Mouse (Mus musculus): Measurements from ENCODE around the gene Syt14. TPM values are rescaled to one million over a fixed set of nuclear protein-coding genes. Genes with fewer than 3 reads are reported as not detected.

Gene Syt14
- polyA plus RNA-seq, 1 experiment from 2014 or later: 9.0 TPM

GRCm38 (mm10) chr1:193001587-193001986, 34.0 kb downstream of the Syt14 start:
- H3K9ac ChIP-seq (replicated peaks; ENCODE audit: low read depth, low read length): no peak overlapping the region
- no peak for ATAC-seq
- no peaks in the 10 kb centered on the region for H3K9me3 ChIP-seq (ENCODE audit: control insufficient read depth, low read length)
- no peak overlapping the region for H3K4me3 ChIP-seq (replicated peaks; ENCODE audit: low read length)
- no peaks in the 10 kb centered on the region for H3K36me3 ChIP-seq (ENCODE audit: control insufficient read depth, insufficient read depth)
- H3K4me1 ChIP-seq (replicated peaks; ENCODE audit: control insufficient read depth, insufficient read depth, low read length): no peaks in the 10 kb centered on the region; the same call in 1 of the 2 replicates
- 83% methylated on average over 2 of the region's 2 CpGs for WGBS
- H3K27ac ChIP-seq (ENCODE audit: low read length): no peak overlapping the region
- no peaks in the 10 kb centered on the region for H3K27me3 ChIP-seq (replicated peaks; ENCODE audit: control insufficient read depth, insufficient read depth, low read length)
- H3K4me2 ChIP-seq (ENCODE audit: low read length): no peak overlapping the region

GRCm38 (mm10) chr1:193000908-193001307, 34.7 kb downstream of the Syt14 start:
- H3K4me2 ChIP-seq (ENCODE audit: low read length): no peak overlapping the region
- peak; percentile 75 for ATAC-seq

GRCm38 (mm10) chr1:192994179-192994873, 41.2 kb downstream of the Syt14 start:
- Histone ChIP-seq H3K9ac (replicated peaks; ENCODE audit: low read depth, low read length) (no peak overlapping the region), H3K27ac (ENCODE audit: low read length) (no peak overlapping the region), H3K4me1 (replicated peaks; ENCODE audit: control insufficient read depth, insufficient read depth, low read length) (no peaks in the 10 kb centered on the region), H3K9me3 (ENCODE audit: control insufficient read depth, low read length) (no peaks in the 10 kb centered on the region), H3K36me3 (ENCODE audit: control insufficient read depth, insufficient read depth) (no peaks in the 10 kb centered on the region), H3K4me3 (replicated peaks; ENCODE audit: low read length) (no peak overlapping the region), H3K27me3 (replicated peaks; ENCODE audit: control insufficient read depth, insufficient read depth, low read length) (no peaks in the 10 kb centered on the region), H3K4me2 (ENCODE audit: low read length) (no peak overlapping the region)
- ATAC-seq: no peak
- WGBS: 85% methylated on average over 2 of the region's 2 CpGs

More at GRCm38 (mm10) chr1:193000908-193001307, 34.7 kb downstream of the Syt14 start:
- Histone ChIP-seq H3K27ac (ENCODE audit: low read length) (no peak overlapping the region), H3K9me3 (ENCODE audit: control insufficient read depth, low read length) (no peaks in the 10 kb centered on the region), H3K27me3 (replicated peaks; ENCODE audit: control insufficient read depth, insufficient read depth, low read length) (no peaks in the 10 kb centered on the region), H3K9ac (replicated peaks; ENCODE audit: low read depth, low read length) (no peak overlapping the region), H3K4me1 (replicated peaks; ENCODE audit: control insufficient read depth, insufficient read depth, low read length) (no peaks in the 10 kb centered on the region; the same call in 1 of the 2 replicates), H3K4me3 (replicated peaks; ENCODE audit: low read length) (no peak overlapping the region), H3K36me3 (ENCODE audit: control insufficient read depth, insufficient read depth) (no peaks in the 10 kb centered on the region)

- no peak overlapping the region for H3K9ac ChIP-seq (replicated peaks; ENCODE audit: low read depth, low read length)
- no peaks in the 10 kb centered on the region for H3K4me1 ChIP-seq (replicated peaks; ENCODE audit: control insufficient read depth, insufficient read depth, low read length)
- no peaks in the 10 kb centered on the region for H3K27me3 ChIP-seq (replicated peaks; ENCODE audit: control insufficient read depth, insufficient read depth, low read length)
- no peak overlapping the region for H3K27ac ChIP-seq (ENCODE audit: low read length)
- H3K36me3 ChIP-seq (ENCODE audit: control insufficient read depth, insufficient read depth): no peaks in the 10 kb centered on the region
- no peak overlapping the region for H3K4me3 ChIP-seq (replicated peaks; ENCODE audit: low read length)
- no peak for ATAC-seq
- H3K4me2 ChIP-seq (ENCODE audit: low read length): no peak overlapping the region
- no peaks in the 10 kb centered on the region for H3K9me3 ChIP-seq (ENCODE audit: control insufficient read depth, low read length)
These were observed 42.1 kb downstream of the Syt14 start for GRCm38 (mm10) chr1:192993491-192993890.

- Histone ChIP-seq H3K4me2 (ENCODE audit: low read length) (no peak overlapping the region), H3K9me3 (ENCODE audit: control insufficient read depth, low read length) (no peaks in the 10 kb centered on the region), H3K27ac (ENCODE audit: low read length) (no peak overlapping the region), H3K4me1 (replicated peaks; ENCODE audit: control insufficient read depth, insufficient read depth, low read length) (no peaks in the 10 kb centered on the region), H3K9ac (replicated peaks; ENCODE audit: low read depth, low read length) (no peak overlapping the region), H3K27me3 (replicated peaks; ENCODE audit: control insufficient read depth, insufficient read depth, low read length) (no peaks in the 10 kb centered on the region), H3K36me3 (ENCODE audit: control insufficient read depth, insufficient read depth) (no peaks in the 10 kb centered on the region), H3K4me3 (replicated peaks; ENCODE audit: low read length) (no peak overlapping the region)
- ATAC-seq: no peak
- WGBS: 96% methylated on average over 3 of the region's 3 CpGs
These were observed 48.4 kb downstream of the Syt14 start for GRCm38 (mm10) chr1:192987203-192987602.

- H3K4me1 ChIP-seq (replicated peaks; ENCODE audit: control insufficient read depth, insufficient read depth, low read length): no peaks in the 10 kb centered on the region
- H3K4me2 ChIP-seq (ENCODE audit: low read length): no peak overlapping the region
- H3K9ac ChIP-seq (replicated peaks; ENCODE audit: low read depth, low read length): no peak overlapping the region
- no peak overlapping the region for H3K4me3 ChIP-seq (replicated peaks; ENCODE audit: low read length)
- WGBS: 76% methylated on average over 3 of the region's 3 CpGs
- H3K27me3 ChIP-seq (replicated peaks; ENCODE audit: control insufficient read depth, insufficient read depth, low read length): no peaks in the 10 kb centered on the region
- H3K36me3 ChIP-seq (ENCODE audit: control insufficient read depth, insufficient read depth): no peaks in the 10 kb centered on the region
- no peaks in the 10 kb centered on the region for H3K9me3 ChIP-seq (ENCODE audit: control insufficient read depth, low read length)
- ATAC-seq: no peak
- H3K27ac ChIP-seq (ENCODE audit: low read length): no peak overlapping the region
These were observed 49.1 kb downstream of the Syt14 start for GRCm38 (mm10) chr1:192986481-192986880.

GRCm38 (mm10) chr1:192984333-192984732, 51.2 kb downstream of the Syt14 start:
- H3K4me3 ChIP-seq (replicated peaks; ENCODE audit: low read length): no peak overlapping the region
- no peaks in the 10 kb centered on the region for H3K9me3 ChIP-seq (ENCODE audit: control insufficient read depth, low read length)
- 86% methylated on average over 4 of the region's 4 CpGs for WGBS
- H3K27me3 ChIP-seq (replicated peaks; ENCODE audit: control insufficient read depth, insufficient read depth, low read length): no peaks in the 10 kb centered on the region
- H3K4me1 ChIP-seq (replicated peaks; ENCODE audit: control insufficient read depth, insufficient read depth, low read length): no peaks in the 10 kb centered on the region
- no peak overlapping the region for H3K27ac ChIP-seq (ENCODE audit: low read length)
- no peak for ATAC-seq
- no peak overlapping the region for H3K4me2 ChIP-seq (ENCODE audit: low read length)
- no peaks in the 10 kb centered on the region for H3K36me3 ChIP-seq (ENCODE audit: control insufficient read depth, insufficient read depth)
- H3K9ac ChIP-seq (replicated peaks; ENCODE audit: low read depth, low read length): no peak overlapping the region

- WGBS: 91% methylated on average over 3 of the region's 3 CpGs
- ATAC-seq: no peak
- no peak overlapping the region for H3K4me2 ChIP-seq (ENCODE audit: low read length)
These were observed 53.9 kb downstream of the Syt14 start for GRCm38 (mm10) chr1:192981658-192982057.

GRCm38 (mm10) chr1:192981120-192981519, 54.5 kb downstream of the Syt14 start:
- Histone ChIP-seq H3K4me2 (ENCODE audit: low read length) (no peak overlapping the region), H3K9ac (replicated peaks; ENCODE audit: low read depth, low read length) (no peak overlapping the region), H3K4me1 (replicated peaks; ENCODE audit: control insufficient read depth, insufficient read depth, low read length) (no peaks in the 10 kb centered on the region), H3K9me3 (ENCODE audit: control insufficient read depth, low read length) (no peaks in the 10 kb centered on the region), H3K27ac (ENCODE audit: low read length) (no peak overlapping the region), H3K27me3 (replicated peaks; ENCODE audit: control insufficient read depth, insufficient read depth, low read length) (no peaks in the 10 kb centered on the region), H3K4me3 (replicated peaks; ENCODE audit: low read length) (no peak overlapping the region), H3K36me3 (ENCODE audit: control insufficient read depth, insufficient read depth) (no peaks in the 10 kb centered on the region)
- WGBS: 70% methylated on average over 1 of the region's 1 CpGs
- no peak for ATAC-seq

More at GRCm38 (mm10) chr1:192981658-192982057, 53.9 kb downstream of the Syt14 start:
- H3K9ac ChIP-seq (replicated peaks; ENCODE audit: low read depth, low read length): no peak overlapping the region
- no peak overlapping the region for H3K4me3 ChIP-seq (replicated peaks; ENCODE audit: low read length)
- no peak overlapping the region for H3K27ac ChIP-seq (ENCODE audit: low read length)
- no peaks in the 10 kb centered on the region for H3K27me3 ChIP-seq (replicated peaks; ENCODE audit: control insufficient read depth, insufficient read depth, low read length)
- H3K4me1 ChIP-seq (replicated peaks; ENCODE audit: control insufficient read depth, insufficient read depth, low read length): no peaks in the 10 kb centered on the region
- H3K9me3 ChIP-seq (ENCODE audit: control insufficient read depth, low read length): no peaks in the 10 kb centered on the region
- no peaks in the 10 kb centered on the region for H3K36me3 ChIP-seq (ENCODE audit: control insufficient read depth, insufficient read depth)

- Histone ChIP-seq H3K4me2 (ENCODE audit: low read length) (no peak overlapping the region), H3K4me1 (replicated peaks; ENCODE audit: control insufficient read depth, insufficient read depth, low read length) (no peaks in the 10 kb centered on the region), H3K27ac (ENCODE audit: low read length) (no peak overlapping the region), H3K9ac (replicated peaks; ENCODE audit: low read depth, low read length) (no peak overlapping the region), H3K36me3 (ENCODE audit: control insufficient read depth, insufficient read depth) (no peaks in the 10 kb centered on the region), H3K27me3 (replicated peaks; ENCODE audit: control insufficient read depth, insufficient read depth, low read length) (no peaks in the 10 kb centered on the region), H3K9me3 (ENCODE audit: control insufficient read depth, low read length) (no peaks in the 10 kb centered on the region), H3K4me3 (replicated peaks; ENCODE audit: low read length) (no peak overlapping the region)
- WGBS: 77% methylated on average over 5 of the region's 5 CpGs
- ATAC-seq: no peak
These were observed 73.3 kb downstream of the Syt14 start for GRCm38 (mm10) chr1:192962323-192962722.

Data from forebrain, embryonic 16.5 days (tissue).